Mouse (Mus musculus): Measurements from ENCODE around the gene Zfhx3.

The Zfhx3 gene

DNA sequence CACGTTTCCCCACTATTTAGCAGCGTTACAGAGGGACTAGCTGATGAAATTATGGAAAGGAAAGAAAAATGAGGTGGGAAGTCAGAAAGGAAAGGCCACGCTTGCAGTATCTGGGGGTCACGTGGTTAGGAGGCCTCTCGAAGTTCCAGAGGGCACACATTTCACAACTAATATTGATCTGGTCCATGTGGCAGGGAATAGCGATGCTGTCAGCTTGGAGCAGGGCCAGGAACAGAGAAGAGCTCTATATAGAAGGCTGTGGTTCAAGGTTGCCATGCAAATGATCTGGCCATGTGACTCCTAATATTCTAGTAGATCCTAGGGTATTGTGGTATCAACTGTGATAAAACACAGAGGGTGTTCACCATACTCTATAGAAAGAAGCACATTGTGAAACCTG, 1048.1 kb downstream of the Zfhx3 start:
- no peak for DNase-seq (ENCODE audit: low read depth, low spot score)

DNA sequence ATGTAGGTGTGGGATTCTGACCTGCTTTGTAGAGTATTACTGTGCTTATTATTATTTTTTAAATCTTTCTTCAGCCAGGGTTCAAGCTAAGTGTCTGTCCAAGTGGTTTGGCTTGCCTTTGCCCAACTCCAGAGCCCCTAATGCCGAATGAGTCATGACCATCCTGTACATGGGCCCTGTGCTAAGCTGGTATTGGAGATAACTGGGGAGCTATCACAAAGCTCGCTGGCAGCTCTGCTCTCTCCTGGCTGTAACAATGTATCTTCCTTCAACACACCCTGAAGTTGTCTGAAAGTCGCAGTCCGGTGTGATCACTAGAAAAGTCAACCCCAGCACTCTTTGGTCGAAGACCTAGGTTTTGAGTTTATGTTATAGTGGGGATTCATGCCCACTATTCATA, 1049.0 kb downstream of the Zfhx3 start:
- no peak for DNase-seq (ENCODE audit: low read depth, low spot score)

DNA sequence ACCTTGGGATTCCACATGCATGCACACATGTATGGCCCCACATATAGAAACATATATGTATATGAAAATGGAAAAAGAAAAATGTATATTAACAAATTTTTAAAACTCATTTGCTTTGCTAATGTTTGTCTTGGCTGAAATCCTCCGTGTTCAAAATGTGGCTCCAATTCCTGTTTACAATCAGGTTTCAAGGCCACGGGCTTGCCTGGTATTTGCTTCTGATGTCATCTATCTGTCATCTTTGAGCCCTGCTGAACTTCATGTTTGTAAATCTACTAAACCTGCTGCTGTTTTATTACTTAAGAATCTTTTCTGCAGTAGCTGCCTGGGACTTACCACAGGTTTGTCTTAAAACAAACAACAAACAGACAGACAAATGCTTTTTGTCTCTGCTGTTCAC, 1051.3 kb downstream of the Zfhx3 start:
- DNase-seq (ENCODE audit: low read depth, low spot score), result no peak

DNA sequence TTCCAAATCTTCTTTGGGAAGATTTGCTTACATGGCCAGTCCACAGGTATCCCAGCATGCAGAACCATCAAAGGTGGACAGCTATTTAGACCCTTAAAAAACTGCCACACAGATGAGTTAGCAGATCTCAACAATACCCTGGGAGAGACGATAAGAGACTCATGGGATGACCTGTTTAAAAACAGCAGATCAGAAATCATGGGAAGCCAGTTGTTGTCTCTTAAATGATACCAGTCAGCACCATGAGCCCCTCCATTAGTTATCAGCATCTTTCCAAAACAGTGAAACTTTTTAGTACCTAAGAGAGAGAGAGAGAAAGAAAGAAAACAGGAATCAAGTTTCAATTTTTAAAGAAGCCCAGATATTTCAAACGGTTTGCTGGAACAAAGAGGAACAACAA, 1051.7 kb downstream of the Zfhx3 start:
- no peak for DNase-seq (ENCODE audit: low read depth, low spot score)

DNA sequence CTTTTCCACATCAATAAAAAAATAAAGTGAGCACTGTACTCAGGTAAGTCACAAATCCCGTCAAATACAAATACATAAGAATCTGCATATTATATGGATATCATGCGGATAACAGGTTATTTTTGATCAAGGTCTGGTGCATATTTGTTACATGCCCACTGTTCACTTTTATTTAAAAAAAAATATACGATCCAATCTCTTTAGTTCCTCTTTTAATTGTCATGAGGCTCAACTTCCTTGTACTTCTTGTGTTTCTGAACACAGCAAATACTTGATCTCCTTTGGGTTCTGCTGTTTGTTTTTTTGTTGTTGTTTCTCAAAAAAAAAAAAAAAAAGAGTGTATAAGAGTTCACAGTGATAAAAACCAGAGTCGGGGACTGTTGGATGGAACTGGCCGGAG, 1052.4 kb downstream of the Zfhx3 start:
- DNase-seq (ENCODE audit: low read depth, low spot score), result no peak

DNA sequence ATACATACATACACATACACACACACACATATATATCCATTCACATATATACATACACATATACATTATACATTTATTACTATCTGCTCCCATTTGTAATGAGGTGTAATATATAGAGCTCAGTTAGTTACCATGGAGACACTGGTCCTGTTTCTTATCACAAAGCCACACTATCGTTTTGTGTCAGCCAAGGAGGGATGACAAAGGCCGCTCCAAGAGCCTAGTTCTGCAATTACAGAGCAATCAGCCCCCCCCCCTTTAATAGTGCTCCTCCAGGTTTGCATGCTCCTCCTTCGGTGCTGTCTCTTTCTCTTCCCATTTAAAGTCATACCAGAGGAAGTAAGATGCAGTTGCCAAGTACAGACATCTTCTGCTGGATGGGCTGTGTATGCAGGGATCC, 1054.9 kb downstream of the Zfhx3 start:
- no peak for DNase-seq (ENCODE audit: low read depth, low spot score)

DNA sequence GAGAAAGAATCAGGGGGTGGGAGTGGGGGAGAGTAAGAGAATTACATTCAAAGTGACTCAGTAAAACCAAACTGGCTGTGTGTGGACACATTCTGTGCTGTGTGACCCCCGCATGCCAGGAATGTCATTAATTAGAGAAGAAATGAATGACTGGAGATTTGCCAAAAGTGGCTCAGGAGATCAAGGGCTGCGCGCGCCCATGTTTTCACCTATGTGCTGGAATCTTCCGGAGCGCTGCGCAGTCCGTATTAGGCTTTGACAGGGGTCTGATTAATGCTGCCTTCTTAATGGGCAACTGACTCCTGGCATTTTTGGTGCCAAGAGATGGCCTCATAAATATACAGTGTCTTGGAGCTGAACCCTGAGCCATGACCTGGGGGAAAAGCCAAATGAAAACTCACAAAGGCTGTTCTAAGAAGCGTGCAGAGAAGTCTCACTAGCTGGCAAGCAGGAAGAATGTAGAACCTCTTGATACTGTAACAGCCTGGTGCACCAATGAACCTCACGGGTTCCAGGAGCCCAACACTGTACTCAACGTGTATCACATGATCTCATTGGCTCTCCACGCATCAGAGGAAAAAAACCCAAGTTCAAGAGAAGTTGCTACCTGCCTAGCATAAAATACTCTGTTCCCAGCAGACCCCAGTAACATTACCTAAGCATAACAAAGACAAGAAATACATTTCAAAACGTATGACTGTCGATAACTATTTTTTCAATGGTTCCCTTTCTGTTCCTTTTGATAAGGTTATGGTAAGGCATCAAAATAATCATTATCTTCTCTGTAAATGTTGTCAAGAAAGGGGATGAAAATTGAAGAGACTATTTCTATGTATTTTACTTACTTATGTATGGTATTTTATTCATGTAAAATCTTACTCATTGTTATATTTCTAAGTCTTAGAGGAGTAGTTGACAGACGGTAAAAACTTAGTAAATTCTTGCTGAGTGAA, 1057.1 kb downstream of the Zfhx3 start:
- DNase-seq (ENCODE audit: low read depth, low spot score), result no peak

DNA sequence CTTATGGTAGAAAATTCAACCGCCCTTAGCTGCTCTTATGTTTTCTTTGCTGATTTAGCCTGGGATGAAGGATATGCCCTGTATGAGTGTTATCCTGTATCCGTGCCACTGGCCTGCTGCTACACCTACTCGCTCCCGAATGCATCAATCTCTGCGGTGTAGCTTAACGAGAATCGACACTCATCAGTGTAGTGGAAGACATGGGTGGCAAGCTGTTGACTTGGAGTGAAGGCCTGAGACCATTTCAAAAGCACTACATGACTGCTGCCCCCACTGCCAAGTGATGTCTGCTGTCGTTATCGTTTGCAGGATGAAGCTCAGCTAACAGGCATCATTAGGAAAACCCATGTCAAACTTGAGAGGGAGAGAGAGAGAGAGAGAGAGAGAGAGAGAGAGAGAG, 1058.6 kb downstream of the Zfhx3 start:
- DNase-seq (ENCODE audit: low read depth, low spot score), result no peak

DNA sequence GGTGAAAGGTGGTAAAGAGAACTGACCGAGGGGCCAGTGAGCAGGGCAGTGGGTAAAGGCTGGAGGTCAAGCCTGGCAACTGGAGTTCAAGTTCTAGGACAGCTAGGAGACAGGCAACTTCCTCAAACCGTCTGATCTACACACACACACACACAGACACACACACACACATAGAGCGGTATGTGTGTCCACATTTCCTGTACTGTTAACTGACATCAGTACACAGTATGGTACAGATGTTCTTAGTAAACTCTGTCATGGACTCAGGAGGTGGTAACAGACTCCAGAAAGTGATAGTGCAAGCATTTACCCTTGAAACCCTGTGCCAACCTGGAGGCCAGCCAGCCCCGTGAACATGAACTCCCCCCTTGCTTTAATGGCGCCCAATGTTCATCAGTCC, 1059.5 kb downstream of the Zfhx3 start:
- DNase-seq (ENCODE audit: low read depth, low spot score), result no peak

DNA sequence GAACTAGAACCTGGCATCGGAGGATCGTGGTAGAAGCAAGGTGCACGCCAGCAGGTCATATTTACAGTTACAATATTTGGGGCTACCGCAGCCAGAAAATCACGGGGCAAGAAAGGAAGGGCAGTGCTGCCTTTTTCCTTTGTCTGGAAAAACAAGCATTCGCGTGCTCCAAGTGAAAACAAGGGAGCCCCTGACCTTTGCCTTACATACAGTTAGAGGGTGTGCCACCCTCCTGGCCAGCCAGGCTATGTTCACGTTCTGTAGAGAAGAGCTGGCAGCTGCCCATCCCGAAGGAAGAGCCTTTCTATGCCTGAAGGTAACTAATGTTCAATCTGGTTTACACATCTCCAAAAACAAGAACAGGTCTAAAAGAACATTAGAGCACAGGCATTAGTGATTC, 1064.5 kb downstream of the Zfhx3 start:
- DNase-seq (ENCODE audit: low read depth, low spot score), result no peak

All from retina, adult 2 months (tissue).